Mouse (Mus musculus): Measurements from ENCODE around the gene Ttll8.

The Ttll8 gene

DNA sequence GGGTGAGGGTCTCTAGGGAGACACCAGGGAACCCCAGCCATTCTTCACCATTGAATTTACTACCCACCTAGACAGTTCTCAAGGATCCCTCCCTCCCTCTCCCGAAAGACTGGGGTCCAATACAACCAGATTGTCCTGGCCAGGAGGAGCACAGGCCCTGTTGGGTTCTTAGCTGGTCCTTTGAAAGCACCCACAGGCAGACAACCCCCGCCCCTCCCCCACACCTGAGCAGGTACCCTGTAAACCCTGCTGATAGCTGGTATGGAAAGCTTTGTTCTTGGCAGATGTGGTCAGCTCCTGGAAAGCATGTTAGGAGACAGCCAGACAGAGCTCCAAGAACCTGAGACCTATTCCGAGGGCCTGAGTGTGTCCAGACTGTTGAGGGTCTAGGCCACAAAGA, 93.4 kb downstream of the Ttll8 start:
- no peak for DNase-seq (ENCODE audit: low read depth, low spot score)

DNA sequence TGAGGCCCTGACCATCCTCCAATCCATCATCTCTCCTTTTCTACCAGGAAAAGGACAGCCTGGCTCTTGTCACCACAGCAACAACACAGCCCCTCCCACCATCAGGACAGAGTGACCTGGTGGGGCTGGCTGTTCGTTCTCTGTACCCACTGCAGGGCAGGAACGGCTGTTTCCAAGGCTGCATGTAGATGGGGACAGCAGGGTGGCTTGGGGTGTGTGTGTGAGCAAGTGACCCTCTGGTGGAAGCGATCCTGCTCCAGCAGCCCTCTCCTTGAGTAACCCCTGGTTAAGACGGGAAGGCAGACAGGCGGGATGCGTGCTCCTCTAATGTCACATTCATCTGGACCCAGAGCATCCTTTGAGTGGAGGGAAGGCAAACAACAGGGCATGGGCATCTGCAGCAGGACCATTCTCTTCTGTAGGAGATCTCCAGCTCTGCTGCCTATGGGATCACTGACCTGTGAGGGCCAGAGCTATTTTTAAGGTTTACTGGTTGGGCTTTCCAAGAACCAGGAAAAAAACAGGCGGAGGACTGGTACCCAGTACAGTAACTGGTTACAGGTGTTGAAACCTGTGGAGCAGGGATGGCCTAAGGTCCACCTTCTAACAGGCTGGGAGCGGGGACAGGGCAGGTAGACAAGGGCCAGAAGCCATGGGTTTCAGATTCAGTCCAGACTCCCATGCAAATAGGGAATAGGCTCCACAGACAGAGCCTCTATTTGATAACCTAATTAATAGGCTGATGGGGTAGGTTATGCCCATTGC, 94.8 kb downstream of the Ttll8 start:
- DNase-seq (ENCODE audit: low read depth, low spot score) = no peak

DNA sequence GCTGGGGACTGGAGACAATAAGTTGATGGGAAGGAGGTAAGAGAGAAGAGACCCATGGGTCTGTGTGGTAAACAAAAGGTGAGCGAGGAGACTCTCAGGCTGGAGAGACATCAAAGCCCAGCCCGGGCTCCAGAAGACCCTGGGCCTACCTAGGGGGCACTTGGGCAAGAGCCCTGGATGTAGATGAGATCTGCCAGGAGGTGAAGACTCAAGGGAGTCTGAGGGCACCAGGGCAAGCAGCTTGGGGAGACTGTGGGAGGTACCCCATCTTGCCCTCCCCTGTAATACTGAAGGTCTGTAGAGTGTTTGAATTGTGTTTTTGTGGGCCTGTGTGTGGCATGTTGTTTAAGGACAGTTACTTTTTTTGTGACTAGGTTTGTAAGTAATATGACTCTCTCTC, 95.5 kb downstream of the Ttll8 start:
- DNase-seq (ENCODE audit: low read depth, low spot score) = no peak

DNA sequence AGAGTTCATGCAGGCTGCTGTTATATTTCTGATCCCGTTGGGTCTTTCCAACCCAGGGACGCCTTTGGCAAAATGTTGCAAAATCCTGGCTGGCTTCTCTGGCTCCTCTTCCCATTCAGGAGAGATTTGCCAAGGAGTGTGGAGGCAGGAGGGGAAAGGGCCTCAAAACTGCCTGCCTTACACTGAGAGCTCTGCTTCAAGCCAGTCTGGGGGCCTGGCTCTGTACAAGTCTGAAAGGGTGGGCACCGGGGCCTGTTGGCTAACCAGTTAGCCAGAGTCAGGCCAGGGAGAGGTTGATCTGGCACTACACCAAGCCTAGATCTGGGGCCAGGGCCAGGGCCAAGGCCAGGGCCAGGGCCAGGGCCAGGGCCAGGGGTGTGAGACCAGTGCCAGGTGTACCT, 96.1 kb downstream of the Ttll8 start:
- DNase-seq (ENCODE audit: low read depth, low spot score) = no peak

- no peak for DNase-seq (ENCODE audit: low read depth, low spot score)
Measured at GRCm38 (mm10) chr15:88857361-88857760, 96.9 kb downstream of the Ttll8 start.

GRCm38 (mm10) chr15:88856613-88857012, 97.6 kb downstream of the Ttll8 start:
- no peak for DNase-seq (ENCODE audit: low read depth, low spot score)

GRCm38 (mm10) chr15:88855896-88856417, 98.3 kb downstream of the Ttll8 start:
- DNase-seq (ENCODE audit: low read depth, low spot score) = no peak

- no peak for DNase-seq (ENCODE audit: low read depth, low spot score)
Measured at GRCm38 (mm10) chr15:88854969-88855830, 99.0 kb downstream of the Ttll8 start.

DNA sequence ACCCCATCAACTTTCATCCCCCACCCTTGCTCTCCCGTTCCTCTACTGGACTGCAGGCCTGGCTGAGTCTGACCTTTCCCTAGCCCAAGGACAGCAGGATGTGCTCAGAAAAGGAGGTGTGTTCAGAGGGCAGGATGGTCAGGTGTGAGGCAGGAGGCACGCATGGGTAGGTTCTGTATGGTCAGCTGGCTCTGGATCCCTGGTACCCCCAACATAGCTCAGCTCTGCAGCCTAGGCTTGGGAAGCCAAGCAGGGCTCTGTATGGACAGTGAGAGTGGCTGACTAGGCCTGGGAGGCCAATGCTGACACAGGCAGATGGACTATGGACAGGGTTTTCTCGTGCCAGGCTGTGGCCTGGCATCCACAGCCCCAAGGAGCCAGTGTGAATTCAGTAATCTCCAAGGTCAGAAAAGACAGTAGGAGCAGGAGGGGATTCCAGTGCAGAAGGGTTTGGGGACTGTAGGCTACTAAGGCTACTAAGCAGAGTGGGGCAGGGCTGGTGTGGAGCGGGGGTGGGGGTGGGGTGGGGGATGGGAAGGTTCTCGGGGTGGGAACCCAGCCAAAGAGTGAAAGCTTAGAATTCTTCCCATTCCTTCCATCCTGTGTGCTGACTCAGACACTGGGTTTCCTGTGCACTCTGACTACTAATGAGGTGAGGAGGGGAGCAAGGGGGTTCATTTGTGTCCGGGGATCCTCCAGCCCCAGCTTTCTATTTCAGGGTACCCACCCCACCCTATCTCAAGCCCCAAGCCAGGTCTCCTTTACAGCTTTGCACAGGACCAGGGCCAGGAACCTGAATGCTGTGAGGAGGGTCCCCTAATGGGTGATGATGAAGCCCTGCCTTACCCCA, 99.9 kb downstream of the Ttll8 start:
- DNase-seq (ENCODE audit: low read depth, low spot score) = no peak

GRCm38 (mm10) chr15:88853106-88853505, 101.1 kb downstream of the Ttll8 start:
- no peak for DNase-seq (ENCODE audit: low read depth, low spot score)

DNA sequence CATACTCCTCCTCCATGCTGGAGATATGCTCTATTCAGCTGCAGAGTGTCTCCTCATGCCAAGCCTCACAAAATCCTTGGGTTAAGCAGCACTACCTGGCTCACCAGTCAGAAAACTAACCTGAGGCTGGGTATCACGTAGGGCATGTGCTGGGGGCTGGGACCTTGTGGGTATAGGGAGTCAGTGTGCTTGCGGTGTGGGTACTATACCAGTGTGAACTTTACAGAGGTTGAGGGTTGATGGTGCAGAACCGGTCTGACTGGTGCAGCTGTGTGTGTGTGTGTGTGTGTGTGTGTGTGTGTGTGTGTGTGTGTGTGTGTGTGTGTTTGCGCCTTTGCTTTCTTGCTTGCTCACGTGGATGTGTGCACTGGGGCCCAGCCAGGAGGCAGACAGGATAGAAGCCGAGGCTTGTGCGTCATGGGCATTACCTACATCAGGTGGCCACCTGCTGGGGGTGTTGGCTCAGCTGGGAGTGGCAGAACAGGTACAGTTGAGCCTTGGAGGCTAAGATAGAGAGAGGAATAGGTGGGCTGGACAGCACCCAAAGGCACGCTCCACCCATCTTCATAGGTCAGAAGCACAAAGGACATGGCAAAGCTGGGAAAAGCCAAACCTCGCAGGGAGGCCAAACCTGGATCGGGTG, 102.6 kb downstream of the Ttll8 start:
- no peak for DNase-seq (ENCODE audit: low read depth, low spot score)

- DNase-seq (ENCODE audit: low read depth, low spot score) = no peak
Measured at GRCm38 (mm10) chr15:88851076-88851475, 103.1 kb downstream of the Ttll8 start.

DNA sequence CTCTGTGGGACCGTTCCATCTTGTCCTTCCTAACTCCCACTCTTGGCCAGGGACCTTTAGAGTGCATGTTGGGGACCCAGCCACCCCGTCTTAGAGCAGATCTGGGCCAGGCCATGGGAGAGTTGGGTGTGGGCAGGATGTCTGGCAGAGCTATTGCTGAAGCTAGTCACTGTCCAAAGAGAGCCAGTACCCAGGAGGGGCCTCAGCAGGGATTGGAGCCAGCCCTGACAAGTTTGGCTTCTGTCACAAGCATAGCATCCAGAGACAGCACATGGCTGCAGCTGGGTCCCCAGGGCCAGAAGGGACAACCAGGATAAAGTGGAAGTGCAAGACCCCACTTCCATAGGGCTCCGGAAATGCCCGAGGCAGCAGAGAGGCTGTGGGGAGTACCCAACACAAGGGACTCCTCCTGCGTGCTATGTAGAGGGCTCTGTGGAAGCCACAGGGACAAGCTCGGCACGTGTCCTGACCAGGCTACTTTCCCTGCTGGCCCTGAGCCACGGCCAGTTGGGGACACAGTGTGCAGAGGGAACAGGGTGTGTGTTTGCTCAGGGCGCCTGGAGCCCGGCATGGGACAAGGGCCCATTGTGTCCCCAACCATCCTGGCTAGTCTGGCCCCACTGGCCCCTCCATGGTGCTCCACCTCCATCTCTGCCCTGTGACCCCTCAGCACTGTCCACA, 103.9 kb downstream of the Ttll8 start:
- DNase-seq (ENCODE audit: low read depth, low spot score) = no peak

GRCm38 (mm10) chr15:88849621-88850020, 104.6 kb downstream of the Ttll8 start:
- DNase-seq (ENCODE audit: low read depth, low spot score) = no peak

- no peak for DNase-seq (ENCODE audit: low read depth, low spot score)
Measured at GRCm38 (mm10) chr15:88848661-88849060, 105.6 kb downstream of the Ttll8 start.

DNA sequence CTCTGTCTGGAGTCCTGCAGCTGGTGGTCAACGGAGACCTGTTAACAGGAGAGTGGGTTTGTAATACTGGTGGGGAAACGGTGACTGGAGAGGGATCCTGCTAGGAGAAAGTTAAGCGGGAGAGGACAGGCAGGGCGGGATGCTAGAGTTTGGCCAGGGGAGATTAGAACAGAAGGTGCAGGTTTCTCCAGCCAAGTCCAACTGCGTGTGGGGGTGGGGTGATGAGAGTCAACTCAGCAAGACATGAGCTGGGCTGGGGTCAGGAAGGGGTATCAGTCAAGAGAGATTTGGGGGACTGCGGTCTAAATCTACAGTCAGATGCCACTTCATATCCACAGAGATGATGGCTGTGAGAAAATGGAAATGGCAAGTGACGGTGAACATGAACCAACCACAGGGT, 109.3 kb downstream of the Ttll8 start:
- no peak for DNase-seq (ENCODE audit: low read depth, low spot score)

GRCm38 (mm10) chr15:88843486-88844097, 110.6 kb downstream of the Ttll8 start:
- DNase-seq (ENCODE audit: low read depth, low spot score) = no peak

GRCm38 (mm10) chr15:88842300-88842673, 111.9 kb downstream of the Ttll8 start:
- no peak for DNase-seq (ENCODE audit: low read depth, low spot score)

GRCm38 (mm10) chr15:88841580-88842299, 112.5 kb downstream of the Ttll8 start:
- DNase-seq (ENCODE audit: low read depth, low spot score) = no peak

DNA sequence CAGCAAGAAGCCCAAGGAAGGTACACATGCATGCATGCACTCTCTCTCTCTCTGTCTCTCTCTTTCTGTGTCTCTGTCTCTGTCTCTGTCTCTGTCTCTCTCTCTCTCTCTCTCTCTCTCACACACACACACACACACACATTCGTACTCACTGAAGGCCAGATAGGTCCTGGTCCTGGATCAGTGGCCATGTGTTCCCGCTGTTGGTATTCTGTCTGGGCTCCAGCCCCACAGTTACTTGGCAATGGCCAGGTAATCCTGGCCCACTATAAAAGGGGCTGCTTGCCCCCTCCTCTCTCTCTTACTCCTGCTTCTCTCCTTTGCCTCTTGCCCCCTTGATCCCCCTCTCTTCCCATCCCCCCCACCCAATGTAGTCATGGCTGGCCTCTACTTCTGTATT, 113.1 kb downstream of the Ttll8 start:
- no peak for DNase-seq (ENCODE audit: low read depth, low spot score)
